Mouse (Mus musculus): Measurements from ENCODE around the gene Siah1a.

Siah1a gene

DNA sequence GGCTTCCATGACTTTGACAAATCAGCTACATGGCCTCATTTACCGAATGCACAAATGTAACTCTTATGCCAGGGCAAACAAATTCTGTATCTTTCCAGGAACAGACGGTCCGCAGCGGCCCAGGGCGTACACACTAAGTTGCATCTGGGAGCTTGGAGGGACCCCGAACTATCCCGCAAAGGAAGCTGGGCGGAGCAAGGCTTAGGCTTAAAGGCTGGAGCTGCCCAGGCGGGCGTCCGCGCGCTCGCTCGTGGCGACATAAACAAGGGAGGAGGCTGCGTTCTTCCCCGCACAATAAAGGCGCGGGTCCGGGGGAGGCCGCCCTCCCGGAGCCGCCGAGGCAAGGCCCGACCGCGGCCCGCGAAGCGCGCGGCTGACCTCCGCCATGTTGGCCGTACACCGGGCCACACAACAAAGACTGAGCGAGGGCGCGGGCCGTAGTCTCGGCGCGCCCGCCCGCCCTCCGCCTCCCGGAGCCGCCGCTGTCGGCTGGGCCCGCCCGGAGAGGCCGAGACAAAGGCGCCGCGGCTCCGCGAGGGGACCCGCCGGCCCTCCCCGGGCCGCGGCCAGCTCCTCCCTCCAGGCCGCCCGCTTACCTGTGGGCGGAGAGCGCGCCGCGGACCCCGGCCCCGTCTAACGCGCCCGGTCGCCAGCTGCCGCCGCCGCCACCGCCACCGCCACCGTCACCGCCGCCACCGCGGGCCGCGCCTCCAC lies at the start of gene Siah1a, which contains the start of gene Gm10638:
Gene Siah1a, minus strand, starts transcription at position 714 of the 714 bp plus-strand sequence.
Gene Gm10638, plus strand, starts transcription at position 479 of the 714 bp plus-strand sequence.
- DNase-seq (ENCODE audit: low spot score): peak; percentile 52

DNA sequence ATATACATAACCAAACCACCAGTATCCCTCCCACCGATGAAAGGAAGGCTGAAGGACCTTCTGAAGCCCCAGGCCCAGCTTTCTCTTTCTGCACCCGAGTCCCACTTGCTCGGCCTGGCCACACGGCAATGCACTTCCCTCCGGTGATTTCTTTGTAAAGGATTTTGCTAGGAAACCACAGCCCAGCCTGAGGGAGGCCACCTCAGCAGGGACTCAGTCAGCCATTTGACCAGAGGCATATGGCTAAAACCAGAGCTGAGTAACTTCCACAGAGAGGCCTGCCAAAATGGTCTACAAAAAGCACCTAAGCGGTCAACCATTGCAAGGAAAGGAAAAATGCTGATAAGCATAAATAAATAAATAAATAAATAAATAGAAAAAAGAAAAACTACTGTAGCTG lies 49.0 kb upstream of the Siah1a start:
- DNase-seq (ENCODE audit: low spot score): no peak

DNA sequence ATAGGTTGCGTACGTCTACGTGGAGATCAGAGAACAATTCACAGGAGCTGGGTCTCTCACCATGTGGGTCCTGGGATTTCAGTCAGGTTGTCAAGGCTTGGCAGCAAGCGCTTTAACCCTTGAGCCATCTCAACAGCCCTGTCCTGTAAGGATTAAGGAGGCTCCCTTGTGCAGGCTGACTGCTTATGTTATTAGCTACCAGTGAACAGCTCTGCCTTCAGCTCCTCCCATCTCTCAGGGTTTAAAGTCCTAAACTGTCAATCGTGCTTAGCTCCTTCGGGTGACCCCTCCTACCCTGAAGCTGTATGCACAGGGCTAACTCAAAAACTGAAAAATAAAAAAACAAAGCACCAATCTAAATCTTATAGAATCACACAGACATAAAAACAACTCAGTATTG lies 45.8 kb upstream of the Siah1a start:
- DNase-seq (ENCODE audit: low spot score): no peak

DNA sequence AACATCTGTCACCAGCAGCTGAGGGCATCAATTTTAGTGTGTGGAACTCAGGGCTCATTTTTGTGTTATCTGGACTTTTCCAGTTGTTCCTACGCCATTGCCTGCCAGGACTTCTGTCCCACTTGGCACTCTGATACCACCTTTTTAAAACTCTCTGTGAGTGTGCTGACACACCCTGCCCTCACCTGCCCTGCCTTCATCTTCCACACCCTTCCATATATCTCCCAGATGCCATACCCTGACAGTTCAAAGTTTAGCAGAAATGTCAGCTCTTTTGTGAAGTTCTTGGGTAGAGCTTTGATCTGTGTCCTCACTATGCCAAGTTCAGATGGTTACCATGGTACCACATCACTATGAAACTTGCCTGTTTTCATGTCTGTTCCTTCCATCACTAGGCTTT lies 43.8 kb upstream of the Siah1a start:
- no peak for DNase-seq (ENCODE audit: low spot score)

DNA sequence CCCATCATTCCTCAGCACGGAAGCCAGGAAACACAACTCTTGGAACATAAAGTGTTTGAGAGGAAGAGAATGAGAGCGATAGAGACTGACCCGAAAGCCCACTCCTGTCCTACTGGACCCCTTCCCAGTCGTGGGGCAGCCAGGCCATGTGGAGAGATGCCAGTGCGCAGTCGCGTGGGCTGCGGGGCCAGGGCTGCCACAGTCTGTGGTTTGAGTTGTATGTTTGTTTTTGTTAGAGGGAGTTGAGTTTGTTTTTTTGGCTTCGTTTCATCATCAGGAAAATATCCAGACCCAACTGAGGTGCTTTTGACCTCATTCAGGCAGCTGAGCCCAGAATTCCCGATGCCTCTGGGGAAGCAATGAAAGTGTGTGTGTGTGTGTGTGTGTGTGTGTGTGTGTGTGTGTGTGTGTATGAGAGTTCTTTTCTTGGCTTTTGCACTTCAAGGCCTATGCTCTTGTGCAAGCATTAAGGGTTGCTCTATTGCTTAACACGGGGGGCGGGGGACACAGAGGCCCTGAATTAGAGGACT lies 42.2 kb upstream of the Siah1a start:
- DNase-seq (ENCODE audit: low spot score): no peak

DNA sequence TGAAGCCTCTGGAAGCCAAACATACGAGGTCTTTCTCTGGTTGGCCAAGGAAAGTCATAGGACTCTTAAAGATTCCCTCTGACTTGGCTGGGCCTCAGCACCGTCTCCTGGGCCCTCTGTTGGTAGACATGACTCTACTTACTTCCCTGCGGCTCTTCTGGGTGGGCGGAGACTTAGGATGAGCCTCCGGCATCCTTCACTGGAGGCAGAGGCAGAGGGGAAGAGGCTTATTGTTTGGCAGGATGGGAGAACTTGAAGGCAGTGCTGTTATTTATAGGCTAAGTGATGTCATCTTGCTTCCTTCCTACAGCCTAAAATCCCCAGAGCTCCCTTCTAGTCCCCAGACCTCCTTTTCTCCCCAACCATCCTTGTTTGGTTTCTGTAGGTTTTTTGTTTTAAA lies 40.8 kb upstream of the Siah1a start:
- no peak for DNase-seq (ENCODE audit: low spot score)

DNA sequence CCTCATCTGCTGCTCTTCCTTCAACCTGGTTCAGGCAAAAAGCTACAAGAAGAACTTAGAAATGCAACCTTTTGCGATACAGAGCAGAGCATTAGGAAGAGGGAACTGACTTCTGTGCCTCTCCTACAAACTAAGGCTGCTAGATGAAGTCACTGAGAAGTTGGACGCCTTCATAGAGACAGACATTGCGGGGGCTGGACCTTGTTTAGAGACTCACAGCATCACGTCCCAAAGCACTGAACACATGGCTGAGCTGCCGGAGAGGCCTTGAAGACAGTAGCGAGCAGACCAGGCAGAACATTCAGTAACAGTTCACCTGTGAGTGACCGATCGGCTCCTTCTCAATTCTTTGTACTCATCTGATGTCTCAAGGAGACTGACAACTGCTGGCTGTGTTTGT lies 35.4 kb upstream of the Siah1a start:
- DNase-seq (ENCODE audit: low spot score): no peak

DNA sequence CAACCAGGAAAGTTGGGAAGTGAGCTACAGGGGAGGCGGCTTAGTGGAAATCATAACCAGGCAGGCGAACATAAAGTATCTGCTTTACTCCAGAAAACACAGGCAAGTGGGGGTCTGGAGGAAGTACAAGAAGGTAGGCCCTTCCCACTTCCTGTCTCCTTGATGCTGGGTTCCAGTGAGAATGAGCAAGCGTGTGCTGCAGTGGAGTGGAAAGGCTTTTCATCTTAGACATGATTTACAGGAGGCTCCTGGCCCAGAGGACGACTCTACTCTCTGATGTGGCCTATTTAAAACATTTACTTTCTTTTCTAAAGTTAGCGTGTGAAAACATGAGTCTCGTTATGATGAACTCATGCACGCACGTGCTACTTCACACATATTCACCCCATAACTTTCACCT lies 33.5 kb upstream of the Siah1a start:
- no peak for DNase-seq (ENCODE audit: low spot score)

DNA sequence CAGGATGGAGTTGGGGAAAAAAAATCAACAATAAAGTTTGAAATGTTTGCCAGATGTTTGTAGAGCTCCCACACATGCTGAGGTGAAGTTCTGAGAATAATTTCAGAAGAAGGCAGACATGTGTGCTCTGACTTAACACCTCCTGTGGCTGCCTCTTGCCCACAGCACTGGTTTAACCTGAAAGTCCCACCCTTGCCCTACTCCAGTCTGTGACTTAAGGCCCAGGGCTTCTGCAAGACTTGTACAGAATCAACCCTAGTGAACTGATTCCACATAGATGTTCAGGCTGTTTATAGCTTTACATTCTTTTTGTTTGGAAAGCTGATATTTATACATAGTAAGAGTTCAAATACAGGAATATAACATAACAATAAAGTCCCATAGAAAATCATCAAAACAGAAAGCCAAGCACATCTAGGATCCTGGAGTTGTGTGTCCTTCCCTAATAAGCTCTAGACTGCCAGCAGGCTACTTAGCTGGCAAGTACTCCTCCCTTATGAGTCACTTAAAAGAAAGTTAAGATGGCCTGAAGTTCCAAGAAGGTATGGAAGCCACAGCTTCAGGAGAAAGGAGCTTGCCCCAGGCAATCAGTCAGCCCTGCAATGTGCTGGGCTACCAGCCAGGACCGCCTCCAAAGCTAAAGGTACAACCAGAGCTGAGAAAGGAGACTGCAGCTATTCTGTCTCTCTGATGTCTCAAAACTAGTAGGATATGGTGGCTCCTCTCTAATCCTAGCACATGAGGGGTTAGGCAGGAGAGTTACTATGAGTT lies 24.4 kb upstream of the Siah1a start:
- no peak for DNase-seq (ENCODE audit: low spot score)

DNA sequence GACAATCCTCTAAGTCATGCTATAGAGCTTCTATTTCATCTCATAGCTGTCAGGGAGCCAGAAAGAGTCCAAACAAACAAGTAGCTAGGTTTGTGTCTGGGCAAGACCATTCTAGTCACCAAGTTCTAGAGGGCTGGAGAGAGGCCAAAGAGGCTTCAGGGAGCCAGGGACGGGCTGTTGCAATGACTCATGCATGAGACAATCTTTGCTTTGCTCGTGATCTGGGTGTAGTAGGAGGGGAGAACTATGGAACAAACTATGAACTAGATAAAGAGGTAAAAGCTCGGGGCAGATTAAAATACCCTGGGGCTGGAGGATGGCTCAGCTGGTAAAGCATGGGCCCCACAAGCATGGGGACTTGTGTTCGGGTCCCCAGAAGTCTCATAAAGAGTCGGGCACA lies 22.8 kb upstream of the Siah1a start:
- DNase-seq (ENCODE audit: low spot score): peak; percentile 61

DNA sequence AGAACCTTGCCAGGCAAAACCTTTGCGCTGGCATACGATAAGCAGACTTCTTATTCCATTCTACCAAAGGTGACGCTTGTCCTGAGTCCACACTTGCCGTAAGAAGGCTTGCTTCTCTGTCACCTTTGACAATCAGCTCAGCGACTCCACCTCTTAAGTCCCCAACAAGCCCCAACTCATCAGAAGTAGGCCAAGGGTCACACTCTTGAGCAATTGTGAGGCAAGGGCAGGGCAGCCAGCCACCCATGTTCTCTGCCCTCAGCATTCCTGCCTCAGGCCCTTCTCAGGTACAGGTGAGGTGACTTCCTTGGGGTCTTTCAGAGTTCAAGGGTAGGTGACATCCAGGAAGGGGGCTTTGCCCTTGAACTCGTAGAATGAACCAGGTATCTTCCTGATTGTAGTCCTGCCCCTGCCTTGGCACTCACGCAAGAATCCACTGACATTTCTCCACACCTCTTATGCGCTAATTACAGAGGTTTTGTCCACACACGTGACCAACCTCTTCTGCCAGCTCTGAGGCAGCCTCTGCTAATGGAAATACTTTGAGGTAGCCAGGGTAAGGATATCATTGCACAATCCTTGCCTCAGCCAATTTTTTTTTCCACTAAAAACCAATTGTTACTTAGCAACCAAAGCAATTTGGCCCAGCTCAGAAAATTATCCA lies 20.9 kb upstream of the Siah1a start:
- DNase-seq (ENCODE audit: low spot score): peak; percentile 52

DNA sequence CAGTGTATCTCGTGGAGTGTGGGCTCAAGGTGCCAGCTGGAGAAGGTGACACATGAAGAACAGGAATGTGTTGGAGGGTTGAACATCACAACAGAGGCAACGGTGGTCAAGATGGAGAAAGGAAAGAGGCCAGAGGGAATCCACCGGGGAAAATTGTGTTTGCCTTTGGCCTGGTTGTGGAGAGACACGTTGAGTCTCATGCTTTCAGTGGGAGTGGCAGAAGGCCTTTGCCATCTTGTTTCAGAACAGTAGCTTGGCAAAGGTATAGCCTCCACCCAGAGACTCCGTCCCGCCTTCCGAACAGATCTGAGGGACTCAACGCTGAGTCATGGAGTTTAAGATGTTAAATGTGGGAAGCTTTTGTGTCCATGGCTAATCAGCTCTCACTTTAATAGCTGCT lies 19.9 kb upstream of the Siah1a start:
- DNase-seq (ENCODE audit: low spot score): no peak

DNA sequence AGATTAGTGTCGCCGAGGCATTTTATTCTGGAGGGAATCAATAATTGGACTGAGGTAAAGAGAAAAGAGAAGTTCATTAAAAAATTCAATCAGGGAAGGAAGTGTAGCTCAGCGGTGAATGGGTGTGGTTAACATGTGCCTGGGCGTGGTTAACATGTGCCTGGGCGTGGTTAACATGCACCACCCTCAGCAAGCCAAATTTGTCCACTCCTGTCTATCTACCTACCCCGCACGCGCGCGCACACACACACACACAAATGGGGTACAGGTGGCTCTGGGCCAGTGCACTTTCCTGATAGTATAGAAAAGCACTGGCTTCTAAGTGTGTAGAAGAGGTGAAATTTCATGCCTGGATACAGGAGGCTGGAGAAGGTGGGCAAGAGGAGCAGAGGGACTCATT lies 19.4 kb upstream of the Siah1a start:
- no peak for DNase-seq (ENCODE audit: low spot score)

DNA sequence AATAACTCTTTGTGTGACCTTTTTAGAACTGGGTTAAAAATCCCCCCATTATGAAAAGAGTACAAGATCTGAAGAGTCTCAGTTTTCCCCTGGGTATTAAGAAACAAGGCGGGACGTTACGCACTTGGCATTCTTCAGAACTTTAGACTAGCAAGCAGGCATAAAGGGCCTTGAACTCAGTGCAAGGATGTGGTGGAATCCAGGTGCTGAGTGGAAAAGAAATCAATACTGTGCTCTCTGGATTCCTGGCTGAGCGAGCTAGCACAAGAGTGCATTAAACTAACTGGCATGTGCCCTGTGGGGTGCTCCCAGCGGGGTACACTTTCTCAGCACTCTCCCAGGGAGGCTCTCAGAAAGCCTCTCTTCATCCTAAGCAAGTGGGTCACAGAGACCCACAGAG lies 17.1 kb upstream of the Siah1a start:
- DNase-seq (ENCODE audit: low spot score): no peak

DNA sequence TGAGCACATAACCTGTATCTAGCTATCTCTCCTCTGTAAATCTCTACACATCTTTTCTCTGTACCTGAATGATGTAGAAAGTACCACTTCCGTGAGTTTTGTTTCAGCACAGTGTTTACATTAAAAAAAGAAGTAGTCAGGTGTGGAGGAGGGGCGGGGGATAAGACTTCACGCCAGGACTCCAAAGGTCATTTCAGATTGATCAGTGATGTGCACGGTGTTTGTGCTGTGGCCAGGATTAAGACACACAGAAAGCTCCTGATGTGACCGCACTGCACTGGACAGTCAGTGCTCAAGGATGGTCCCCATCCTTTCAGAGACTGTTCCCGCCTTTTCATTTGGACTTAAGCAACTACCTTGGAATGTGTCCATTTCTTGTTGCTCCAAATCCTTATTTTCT lies 15.0 kb upstream of the Siah1a start:
- DNase-seq (ENCODE audit: low spot score): no peak

DNA sequence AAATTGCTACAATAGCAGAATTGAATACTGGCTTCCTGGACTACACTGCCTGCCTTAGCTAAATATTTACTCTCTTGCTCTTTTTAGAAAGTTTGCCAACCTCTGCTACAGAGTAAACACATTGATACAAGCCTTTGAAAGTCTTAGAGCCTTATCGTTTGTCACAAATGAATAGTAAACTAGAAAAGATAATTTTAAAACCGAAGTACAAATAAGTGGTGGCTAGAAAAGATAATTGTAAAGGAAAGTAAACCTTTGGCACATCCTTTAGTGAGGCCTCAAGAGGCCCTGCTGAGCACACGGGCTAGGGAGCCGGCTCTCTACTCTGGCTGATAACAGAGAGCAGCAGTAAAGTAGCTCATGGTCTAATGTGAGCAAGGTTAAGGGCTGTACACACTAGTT lies 13.4 kb upstream of the Siah1a start:
- no peak for DNase-seq (ENCODE audit: low spot score)

DNA sequence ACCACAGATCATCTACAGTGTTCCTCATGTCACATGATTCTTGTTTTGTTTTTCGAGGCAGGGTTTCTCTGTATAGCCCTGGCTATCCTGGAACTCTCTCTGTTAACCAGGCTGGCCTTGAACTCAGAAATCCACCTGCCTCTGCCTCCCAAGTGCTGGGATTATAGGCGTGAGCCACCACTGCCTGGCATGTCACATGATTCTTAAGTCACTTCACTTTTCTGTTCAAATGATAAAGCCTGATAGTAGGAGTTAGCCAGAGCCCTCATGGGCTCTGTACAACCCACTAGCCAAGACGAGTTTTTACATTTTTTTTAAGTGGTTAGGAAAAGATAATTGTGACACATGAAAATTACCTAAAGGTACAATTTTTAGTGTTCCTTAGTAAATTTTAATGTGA lies 12.9 kb upstream of the Siah1a start:
- no peak for DNase-seq (ENCODE audit: low spot score)

DNA sequence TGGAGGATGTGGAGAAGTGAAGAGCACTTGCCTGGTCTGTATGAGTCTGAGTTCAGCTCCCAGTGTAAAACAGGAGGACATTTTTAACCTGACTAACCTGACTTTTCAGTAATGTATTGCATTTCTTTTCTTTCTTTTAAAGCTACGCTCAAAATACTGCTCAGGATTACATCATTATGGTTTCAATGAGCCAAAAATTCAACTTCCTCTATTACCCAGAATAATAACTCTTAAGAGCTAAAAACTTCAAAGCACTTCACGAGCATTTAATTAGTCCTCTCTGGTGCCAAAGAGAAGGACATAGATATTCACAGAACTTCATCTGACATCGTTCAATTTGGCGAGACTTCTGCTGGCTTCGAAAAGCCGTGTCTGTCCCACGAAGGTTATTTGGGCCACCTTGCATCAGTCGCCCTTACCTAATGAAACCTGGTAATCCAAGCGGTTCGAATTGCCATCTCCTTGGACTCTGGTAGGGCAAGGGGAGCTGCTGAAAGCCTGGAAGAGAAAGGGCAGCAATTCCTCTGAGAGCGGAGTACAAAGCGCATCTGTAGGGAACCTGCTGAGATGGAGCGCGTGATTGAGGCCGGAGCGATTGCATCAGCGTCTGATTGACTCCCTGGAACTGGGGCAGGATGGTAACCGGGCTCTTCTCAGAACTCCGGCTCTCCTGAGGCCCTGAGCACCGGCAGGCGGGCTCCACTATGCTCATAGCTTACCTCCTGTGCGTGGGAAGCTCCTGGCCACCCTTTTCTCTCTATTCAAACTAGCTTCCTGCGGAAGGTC lies 11.4 kb upstream of the Siah1a start:
- DNase-seq (ENCODE audit: low spot score): no peak

DNA sequence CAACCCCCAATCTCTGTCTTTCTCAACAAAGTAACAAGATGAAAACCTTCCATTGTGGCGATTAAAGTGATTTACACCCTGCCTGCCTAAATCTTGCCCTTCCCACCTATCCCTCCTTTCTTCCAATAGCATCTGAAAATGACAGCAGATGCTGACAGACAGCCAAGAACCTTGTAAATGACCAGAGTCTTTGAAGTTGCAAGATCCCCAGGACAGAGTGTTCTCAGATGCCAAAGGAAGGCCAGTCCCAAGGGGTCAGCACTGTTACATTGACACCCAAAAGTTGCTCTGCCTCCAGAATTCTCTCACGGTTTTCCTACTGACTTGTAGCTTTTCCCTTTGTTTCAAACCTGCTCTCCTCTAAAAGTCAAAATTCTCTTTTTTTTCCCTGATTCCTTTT lies 4.1 kb upstream of the Siah1a start:
- DNase-seq (ENCODE audit: low spot score): no peak

DNA sequence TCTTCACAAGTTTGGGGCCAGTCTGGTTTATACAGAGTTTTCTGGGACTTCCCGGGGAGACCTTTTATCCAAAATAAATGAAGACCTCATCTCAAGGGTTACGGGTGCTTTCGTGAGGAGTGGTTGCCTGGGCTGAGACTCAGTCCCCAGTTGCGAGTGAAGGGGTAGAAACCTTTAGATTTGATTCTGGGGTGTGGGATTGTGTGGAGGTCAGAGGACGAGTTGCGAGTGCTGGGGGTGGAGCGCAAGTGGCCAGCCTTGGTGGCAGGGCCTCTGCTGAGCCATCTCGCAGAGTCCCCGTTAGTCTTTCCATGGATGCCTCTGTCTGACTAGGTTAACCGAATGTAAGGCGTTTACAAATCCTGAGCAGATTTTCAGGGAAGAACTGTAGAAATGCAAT lies 777 bp upstream of the Siah1a start:
- DNase-seq (ENCODE audit: low spot score): no peak

DNA sequence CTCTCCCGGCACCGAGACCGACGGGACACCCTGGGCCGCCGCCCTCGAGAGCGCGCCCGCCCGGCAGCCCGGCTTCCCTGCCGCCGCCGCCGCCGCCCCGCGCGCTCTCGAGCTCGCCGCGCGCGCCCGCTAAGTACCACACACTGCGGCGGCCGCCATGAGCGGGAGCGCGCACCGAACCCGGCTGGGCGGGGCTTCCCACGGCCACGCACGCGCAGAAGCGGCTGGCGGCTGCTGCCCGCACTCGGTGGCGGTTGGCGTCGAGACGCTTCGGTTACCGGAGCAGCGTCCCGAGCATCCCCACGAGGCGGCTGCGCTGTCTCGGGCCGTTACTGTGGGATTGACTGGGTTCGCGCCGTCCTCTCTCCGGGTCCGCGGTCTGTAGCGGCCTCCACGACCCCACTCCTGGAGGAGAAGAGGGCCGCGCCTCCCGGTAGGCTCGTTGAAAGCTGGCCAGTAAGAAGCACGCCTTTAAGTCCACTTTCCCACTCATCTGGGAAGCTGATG lies 254 bp upstream of the Siah1a start:
- peak; percentile 98 for DNase-seq (ENCODE audit: low spot score)
